Mouse (Mus musculus) heart, postnatal 0 days (tissue): ENCODE results near the gene Adh5.

Experiments used
- CTCF ChIP-seq: IDR thresholded peaks from 2 replicates; pipeline ENCODE4 v1.5.1; 2016; ENCODE audit warnings: antibody characterized with exemption, control low read depth, low read depth
- EP300 ChIP-seq: IDR thresholded peaks from 2 replicates; pipeline ENCODE4 v1.6.1; 2016; ENCODE audit warnings: antibody characterized with exemption, low read depth

DNA sequence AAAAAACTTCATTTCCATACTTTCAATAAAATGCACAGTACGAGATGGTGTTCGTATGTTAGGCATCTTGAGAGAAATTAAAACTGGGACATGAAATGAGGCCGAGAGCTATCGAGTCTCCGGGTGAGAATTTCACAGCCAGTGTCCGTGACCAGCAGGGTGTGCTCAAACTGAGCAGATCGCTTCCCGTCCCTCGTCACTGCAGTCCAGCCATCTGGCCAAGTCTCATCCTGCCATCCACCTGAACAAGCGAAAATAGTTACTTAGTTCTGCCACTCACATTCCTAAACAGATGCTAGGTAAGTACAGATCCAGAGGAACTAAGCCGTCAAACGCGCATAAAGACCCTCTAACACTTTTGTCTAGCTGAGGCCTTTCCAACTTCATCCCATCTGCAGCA is 17.4 kb downstream of the Adh5 start:
- TF ChIP-seq EP300: no peak
- peak; percentile 40 for TF ChIP-seq CTCF
